Mouse (Mus musculus) MEL (cell line): ENCODE data around the gene Depdc7. TPM values are rescaled to one million over a fixed set of nuclear protein-coding genes. Genes with fewer than 3 reads are reported as not detected.

ENCODE experiments used
- DNase-seq: peaks from one replicate; pipeline ENCODE4 v3.0.0; 2011; ENCODE audit warnings: low read depth, low spot score
- H3K27ac ChIP-seq: 2 replicates; pipeline ENCODE4 v1.5.1; 2012; ENCODE audit warnings: low read depth, mild to moderate bottlenecking, control low read depth, low read length, moderate library complexity; ENCODE audit not compliant: control insufficient read depth
- H3K27me3 ChIP-seq, 2 experiments: fragments of 150-350 bp in 1 of 2; sonication (generic) in 1 of 2; 2 replicates each; pipeline ENCODE4 v1.6.1; 2012; ENCODE audit warnings: low read length in 2 of 2, mild to moderate bottlenecking in 2 of 2, improper control_type of control experiment in 1 of 2, moderate library complexity in 1 of 2; ENCODE audit not compliant: insufficient read depth in 2 of 2, control insufficient read depth in 1 of 2
- H3K36me3 ChIP-seq, 2 experiments: 2 replicates each; pipeline ENCODE4 v1.6.1; 2012 to 2014; ENCODE audit warnings: low read length in 2 of 2, improper control_type of control experiment in 1 of 2, inconsistent platforms in 1 of 2, mild to moderate bottlenecking in 1 of 2; ENCODE audit not compliant: insufficient read depth in 2 of 2, control insufficient read depth in 1 of 2
- H3K4me1 ChIP-seq, 2 experiments: fragments of 150-350 bp in 1 of 2; sonication (generic) in 1 of 2; 2 replicates each; pipeline ENCODE4 v1.6.1; 2012; ENCODE audit warnings: low read length in 2 of 2, improper control_type of control experiment in 1 of 2, mild to moderate bottlenecking in 1 of 2; ENCODE audit not compliant: insufficient read depth in 2 of 2, control insufficient read depth in 1 of 2
- H3K4me3 ChIP-seq, 2 experiments: fragments of 150-350 bp in 1 of 2; sonication (generic) in 1 of 2; 2 replicates each; pipeline ENCODE4 v1.5.1; 2012; ENCODE audit warnings: low read depth in 2 of 2, low read length in 2 of 2, mild to moderate bottlenecking in 2 of 2, moderate library complexity in 2 of 2, control low read depth in 1 of 2, improper control_type of control experiment in 1 of 2; ENCODE audit not compliant: control insufficient read depth in 1 of 2, insufficient read depth in 1 of 2
- H3K79me2 ChIP-seq: 2 replicates; pipeline ENCODE4 v1.6.1; 2012; ENCODE audit warnings: mild to moderate bottlenecking, low read length, moderate library complexity; ENCODE audit not compliant: control insufficient read depth, poor library complexity, insufficient read depth
- H3K9ac ChIP-seq: 2 replicates; pipeline ENCODE4 v1.6.1; 2012; ENCODE audit warnings: low read depth, mild to moderate bottlenecking, control low read depth, low read length, moderate library complexity; ENCODE audit not compliant: control insufficient read depth, poor library complexity, severe bottlenecking
- H3K9me3 ChIP-seq: fragments of 150-350 bp; sonication (generic); replicated peaks from 2 replicates; pipeline ENCODE4 v1.6.1; 2012; ENCODE audit warnings: mild to moderate bottlenecking, low read length, improper control_type of control experiment, moderate library complexity; ENCODE audit not compliant: insufficient read depth
- CHD1 ChIP-seq: IDR thresholded peaks from 2 replicates; pipeline ENCODE4 v1.6.1; 2012; ENCODE audit warnings: low read depth, mild to moderate bottlenecking, inconsistent platforms, low read length, improper control_type of control experiment
- CHD2 ChIP-seq: IDR thresholded peaks from 2 replicates; pipeline ENCODE4 v1.6.1; 2011; ENCODE audit warnings: low read length, improper control_type of control experiment
- EP300 ChIP-seq, 2 experiments: IDR thresholded peaks; 2 replicates each; pipeline ENCODE4 v1.6.1; 2011; ENCODE audit warnings: improper control_type of control experiment in 2 of 2, low read length in 2 of 2, low read depth in 1 of 2, mild to moderate bottlenecking in 1 of 2
- ETS1 ChIP-seq: IDR thresholded peaks from 2 replicates; pipeline ENCODE4 v1.6.1; 2012; ENCODE audit warnings: low read depth, mild to moderate bottlenecking, inconsistent platforms, low read length, improper control_type of control experiment, moderate library complexity
- GABPA ChIP-seq: IDR thresholded peaks from 2 replicates; pipeline ENCODE4 v1.6.1; 2012; ENCODE audit warnings: low read depth, mild to moderate bottlenecking, inconsistent platforms, low read length, improper control_type of control experiment, moderate library complexity
- GATA1 ChIP-seq: IDR thresholded peaks from 2 replicates; pipeline ENCODE4 v1.6.1; 2011; ENCODE audit warnings: low read depth, low read length, improper control_type of control experiment
- MAX ChIP-seq: IDR thresholded peaks from 2 replicates; pipeline ENCODE4 v1.6.1; 2011; ENCODE audit warnings: low read length, improper control_type of control experiment
- MEF2A ChIP-seq: IDR thresholded peaks from 2 replicates; pipeline ENCODE4 v1.6.1; 2014; ENCODE audit warnings: low read depth, mild to moderate bottlenecking, inconsistent platforms, low read length, improper control_type of control experiment; ENCODE audit not compliant: poor library complexity, insufficient replicate concordance, severe bottlenecking; ENCODE audit errors: extremely low read depth
- MXI1 ChIP-seq: IDR thresholded peaks from 2 replicates; pipeline ENCODE4 v1.6.1; 2011; ENCODE audit warnings: mild to moderate bottlenecking, low read depth, low read length, improper control_type of control experiment
- MYB ChIP-seq: IDR thresholded peaks from 2 replicates; pipeline ENCODE4 v1.6.1; 2011; ENCODE audit warnings: mild to moderate bottlenecking, low read depth, low read length, improper control_type of control experiment
- POLR2AphosphoS2 ChIP-seq: IDR thresholded peaks from 2 replicates; pipeline ENCODE4 v1.6.1; 2011; ENCODE audit warnings: low read length, improper control_type of control experiment
- SIN3A ChIP-seq: IDR thresholded peaks from 2 replicates; pipeline ENCODE4 v1.6.1; 2012; ENCODE audit warnings: low read length, improper control_type of control experiment, inconsistent platforms
- ZMIZ1 ChIP-seq: IDR thresholded peaks from 2 replicates; pipeline ENCODE4 v1.6.1; 2012; ENCODE audit warnings: low read depth, mild to moderate bottlenecking, inconsistent platforms, low read length, improper control_type of control experiment, moderate library complexity
- polyA plus RNA-seq, 2 experiments: library from polyadenylated mRNA; stranded (reverse) in 1 of 2; unstranded in 1 of 2; fragments of >175 nt in 1 of 2; fragments of >200 nt in 1 of 2; gene quantifications; 2 replicates each; pipeline versions ENCODE4 v1.2.1 to v1.2.4; 2012; ENCODE audit warnings: low replicate concordance in 2 of 2, low read depth in 1 of 2; ENCODE audit not compliant: insufficient read length in 2 of 2, insufficient read depth in 1 of 2, missing spikeins in 1 of 2
- total RNA-seq: library from RNA; depleted of rRNA; stranded (reverse); fragments of 300-350 nt; gene quantifications from 2 replicates; pipeline ENCODE4 v1.2.3, GENCODE M21; 2012

The Depdc7 gene
- total and polyA plus RNA-seq, 3 experiments, result 7.1 to 8.6 TPM; not detected in 1

- no peaks in the 10 kb centered on the region for H3K9me3 ChIP-seq
- H3K36me3 ChIP-seq, result peaks cover 0 to 7% of the 10 kb centered on the region in 2 experiments; a peak in 2 of 4 replicates
- no peak overlapping the region for H3K9ac ChIP-seq
- H3K79me2 ChIP-seq, result peaks cover 4% of the 10 kb centered on the region; the same call in 1 of the 2 replicates
- DNase-seq, result no peak
- no peaks in the 10 kb centered on the region for H3K27me3 ChIP-seq
- H3K4me1 ChIP-seq, result peaks cover 0 to 5% of the 10 kb centered on the region in 2 experiments; a peak in 3 of 4 replicates
- no peak for TF ChIP-seq MXI1
- TF ChIP-seq MEF2A, result no peak
- no peak for TF ChIP-seq MYB
- no peak for TF ChIP-seq POLR2AphosphoS2
- TF ChIP-seq, all 39 proteins: peak for 0
- Histone ChIP-seq H3K27ac (no peak overlapping the region), H3K4me3 (no peak overlapping the region)
Measured at GRCm38 (mm10) chr2:104740248-104740949, 2.3 kb downstream of the Depdc7 start.

GRCm38 (mm10) chr2:104739691-104740090, 3.0 kb downstream of the Depdc7 start:
- H3K36me3 ChIP-seq, result peaks cover 0 to 7% of the 10 kb centered on the region in 2 experiments; a peak in 2 of 4 replicates

GRCm38 (mm10) chr2:104736241-104736640, 6.4 kb downstream of the Depdc7 start:
- H3K4me1 ChIP-seq, result 0 out of 4 replicates have a peak, but pooled peaks cover 0 to 7% of the 10 kb centered on the region in 2 experiments
- no peaks in the 10 kb centered on the region for H3K9me3 ChIP-seq
- H3K4me3 ChIP-seq, result no peak overlapping the region
- peaks cover 0 to 2% of the 10 kb centered on the region in 2 experiments; a peak in 1 of 4 replicates for H3K36me3 ChIP-seq
- H3K79me2 ChIP-seq, result no peaks in the 10 kb centered on the region; the same call in 1 of the 2 replicates
- H3K27me3 ChIP-seq, result no peaks in the 10 kb centered on the region
- no peak for TF ChIP-seq ZMIZ1
- no peak for TF ChIP-seq ETS1
- TF ChIP-seq, all 39 proteins: peak for 0
- no peak for DNase-seq
- Histone ChIP-seq H3K27ac (no peak overlapping the region), H3K9ac (no peak overlapping the region)

More at GRCm38 (mm10) chr2:104739691-104740090, 3.0 kb downstream of the Depdc7 start:
- Histone ChIP-seq H3K4me3 (no peak overlapping the region), H3K27me3 (no peaks in the 10 kb centered on the region), H3K27ac (no peak overlapping the region), H3K4me1 (peaks cover 0 to 5% of the 10 kb centered on the region in 2 experiments; a peak in 3 of 4 replicates), H3K9ac (no peak overlapping the region), H3K79me2 (peaks cover 4% of the 10 kb centered on the region; the same call in 1 of the 2 replicates), H3K9me3 (no peaks in the 10 kb centered on the region)
- TF ChIP-seq GABPA (no peak), MAX (no peak), ZMIZ1 (no peak), SIN3A (no peak), EP300 (IDR thresholded peaks at IDR 0.05; ENCODE audit: low read depth in 1 of 2, low read length in 2 of 2) (no peak), MXI1 (no peak), MYB (no peak), CHD2 (no peak), GATA1 (no peak), CHD1 (no peak)
- no peak for DNase-seq
